Mouse (Mus musculus) adrenal gland, postnatal 25 days (tissue): ENCODE data around the gene Slc25a34. TPM values are rescaled to one million over a fixed set of nuclear protein-coding genes. Genes with fewer than 3 reads are reported as not detected.

Source experiments
- DNase-seq: peaks from one replicate; pipeline ENCODE4 v3.0.0; 2021; ENCODE audit warnings: mixed read lengths
- total RNA-seq: library from RNA; stranded (reverse); gene quantifications from 2 replicates; pipeline ENCODE4 v1.2.3, GENCODE M21; 2021

Gene Slc25a34
- total RNA-seq, 1 experiment from 2014 or later, result 2.7 TPM

DNA sequence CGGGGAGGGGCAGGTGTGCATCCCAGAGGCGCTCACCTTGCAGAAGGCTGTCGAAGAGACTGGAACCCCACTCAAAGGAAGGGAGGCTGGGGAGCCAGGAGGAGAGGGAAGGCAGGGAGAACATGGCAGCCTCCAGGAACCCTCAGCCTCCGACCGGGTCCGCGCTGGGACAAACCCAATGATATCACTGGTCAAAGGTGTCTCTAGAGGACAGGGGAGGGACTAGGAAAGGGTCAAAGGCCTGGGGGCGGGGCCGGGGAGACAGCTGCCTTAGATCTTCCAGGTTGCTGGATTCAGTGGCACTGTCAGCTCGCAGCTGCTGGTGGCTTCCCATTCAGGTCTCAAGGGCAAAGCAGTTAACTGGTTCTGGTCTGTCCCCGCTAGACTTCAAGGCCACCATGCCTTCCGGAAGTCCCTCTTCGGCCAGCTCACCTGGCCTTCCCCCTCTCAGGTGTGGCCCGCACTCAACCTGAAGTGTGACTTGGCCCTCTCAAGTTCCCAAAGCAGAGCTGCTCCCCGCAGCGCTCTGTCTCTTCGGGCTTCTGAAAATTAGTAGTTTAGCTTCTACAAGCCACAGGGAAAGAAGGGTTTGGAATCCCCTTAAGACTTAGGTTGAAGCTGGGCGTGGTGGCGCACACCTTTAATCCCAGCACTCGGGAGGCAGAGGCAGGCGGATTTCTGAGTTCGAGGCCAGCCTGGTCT is 5.6 kb downstream of the Slc25a34 start:
- DNase-seq, result no peak

DNA sequence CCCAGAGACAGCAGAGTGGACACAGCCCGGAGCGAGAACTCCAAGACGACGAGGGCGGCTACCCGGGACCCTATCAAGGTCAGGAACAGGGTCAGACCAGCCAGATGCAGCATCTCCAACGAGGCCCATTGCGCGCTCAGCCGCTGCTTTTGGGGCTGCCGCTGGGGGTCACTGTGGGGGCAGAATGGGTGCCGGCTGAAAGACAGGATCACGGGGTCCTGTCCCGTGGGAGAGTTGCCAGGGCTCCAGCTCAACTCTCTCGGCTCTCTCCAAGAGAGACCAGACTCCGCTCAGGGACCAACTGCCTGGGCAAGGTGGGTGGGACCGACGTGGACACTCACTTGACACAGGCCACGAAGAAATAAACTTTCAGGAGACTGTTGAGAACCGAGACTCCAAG is 6.3 kb downstream of the Slc25a34 start:
- DNase-seq, result peak; percentile 76

DNA sequence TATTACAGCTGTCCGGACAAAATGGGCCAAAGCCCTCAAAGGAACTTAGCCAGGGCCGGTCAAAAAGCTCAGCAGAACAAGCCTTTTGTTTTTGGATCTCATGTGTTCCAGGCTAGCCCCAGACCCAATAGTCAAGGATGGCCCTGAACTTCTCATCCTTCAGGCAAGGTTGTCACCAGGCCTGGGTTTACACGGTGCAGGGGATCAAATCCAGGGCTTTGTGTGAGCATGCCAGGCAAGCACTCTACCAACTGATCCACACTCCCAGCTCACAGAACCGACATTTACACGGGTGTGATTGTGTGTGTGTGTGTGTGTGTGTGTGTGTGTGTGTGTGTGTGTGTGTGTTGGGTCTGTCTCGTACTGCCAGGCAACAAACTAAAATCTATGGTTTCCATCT is 6.8 kb downstream of the Slc25a34 start:
- no peak for DNase-seq

DNA sequence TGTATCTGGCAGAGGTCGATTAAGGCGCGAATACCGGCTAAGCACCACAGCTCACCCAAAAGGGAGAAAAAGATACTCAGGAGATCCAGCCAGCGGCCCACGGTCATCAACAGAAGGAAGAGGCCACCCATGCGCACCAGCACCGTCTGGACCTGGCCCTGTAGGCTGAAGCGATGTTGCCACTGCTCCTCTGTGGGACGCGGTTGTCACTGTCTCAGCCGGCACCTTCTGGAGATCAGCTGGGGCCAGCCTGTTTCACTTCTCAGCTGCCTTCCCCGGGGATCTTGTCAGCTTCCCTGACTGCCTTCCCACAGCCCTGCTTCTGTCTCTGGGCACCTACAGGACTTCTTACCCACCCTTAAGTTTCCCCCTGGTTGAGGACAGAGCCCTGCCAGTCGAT is 8.7 kb downstream of the Slc25a34 start:
- DNase-seq, result no peak

DNA sequence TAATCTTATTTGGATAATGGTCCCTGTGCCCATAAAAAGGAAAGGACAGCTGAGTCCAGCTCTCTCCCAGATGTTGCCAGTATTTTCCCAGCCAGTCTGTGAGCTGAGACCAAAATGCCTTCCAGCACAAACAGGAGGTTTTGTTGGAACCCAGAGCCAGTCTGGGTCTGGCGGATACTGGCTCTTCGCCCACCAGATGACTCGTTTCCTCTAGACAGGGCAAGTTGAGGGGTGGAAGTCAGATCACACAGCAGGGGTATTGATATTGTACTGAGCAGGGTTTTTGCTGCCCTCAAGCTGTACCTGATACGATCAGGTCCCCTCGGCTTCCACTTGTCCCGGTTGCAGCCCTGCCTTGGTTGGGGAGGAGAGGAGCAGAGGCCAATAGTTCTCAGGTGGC is 14.1 kb downstream of the Slc25a34 start:
- no peak for DNase-seq

DNA sequence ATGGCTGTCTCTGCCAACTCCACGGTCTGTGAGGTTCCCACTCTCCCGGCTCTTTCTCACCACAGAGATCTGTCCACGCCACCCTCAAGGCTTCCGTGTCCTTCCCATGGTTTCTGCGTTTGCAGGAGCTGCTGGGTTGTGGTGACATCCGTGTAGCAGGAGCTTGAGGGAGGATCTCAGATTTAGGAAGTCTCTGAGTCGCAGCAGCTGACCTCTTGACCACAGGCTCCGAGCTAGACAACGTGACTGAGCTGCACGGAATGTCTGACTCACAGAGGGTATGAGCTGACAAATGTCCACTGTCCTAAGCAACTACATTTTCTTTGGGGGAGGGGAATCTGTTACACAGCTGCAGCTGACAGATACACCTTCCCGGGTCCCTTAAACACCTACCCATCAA is 17.8 kb downstream of the Slc25a34 start, which contains the start of gene Fblim1:
Fblim1 (minus strand) TSS at position 236 of the 400 bp plus-strand sequence.
- no peak for DNase-seq

DNA sequence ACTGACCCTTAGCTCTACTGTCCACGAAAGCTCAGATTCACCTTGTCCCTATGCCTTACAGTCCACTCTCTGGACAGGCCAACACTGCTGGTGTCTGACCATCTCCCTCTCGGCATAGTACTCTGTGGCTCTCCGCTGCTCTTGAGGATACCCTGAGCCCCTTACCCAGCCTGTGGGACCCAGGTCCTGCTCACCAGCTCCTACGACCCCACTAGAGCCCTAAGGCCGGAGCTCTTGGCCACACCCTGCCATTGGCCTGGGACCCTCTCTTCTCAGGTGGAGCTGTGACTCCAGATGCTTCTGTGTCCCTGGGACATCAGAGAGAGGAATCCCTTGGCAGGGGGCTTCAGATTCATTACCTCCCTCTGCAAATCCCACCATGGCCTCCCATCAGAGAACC is 18.2 kb downstream of the Slc25a34 start:
- DNase-seq, result no peak

DNA sequence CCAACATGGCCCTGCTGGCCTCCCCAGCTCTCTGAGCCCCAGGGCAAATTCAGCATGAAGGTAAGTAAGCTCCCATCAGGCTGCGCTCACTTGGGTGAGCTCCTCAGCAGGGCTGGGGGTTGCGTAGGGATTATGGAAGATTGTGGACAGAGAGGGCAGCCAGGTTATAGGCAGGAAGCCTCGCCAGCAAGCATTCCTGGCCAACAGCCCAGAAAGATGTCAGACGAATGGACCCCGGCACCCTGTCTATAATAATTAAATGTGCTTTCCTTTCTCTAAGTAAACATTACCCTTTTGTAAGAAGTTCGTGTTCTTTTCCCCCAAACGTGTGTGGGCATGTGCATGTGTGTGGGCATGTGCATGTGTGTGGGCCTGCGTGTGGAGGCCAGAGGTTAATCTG is 19.1 kb downstream of the Slc25a34 start:
- DNase-seq, result no peak

DNA sequence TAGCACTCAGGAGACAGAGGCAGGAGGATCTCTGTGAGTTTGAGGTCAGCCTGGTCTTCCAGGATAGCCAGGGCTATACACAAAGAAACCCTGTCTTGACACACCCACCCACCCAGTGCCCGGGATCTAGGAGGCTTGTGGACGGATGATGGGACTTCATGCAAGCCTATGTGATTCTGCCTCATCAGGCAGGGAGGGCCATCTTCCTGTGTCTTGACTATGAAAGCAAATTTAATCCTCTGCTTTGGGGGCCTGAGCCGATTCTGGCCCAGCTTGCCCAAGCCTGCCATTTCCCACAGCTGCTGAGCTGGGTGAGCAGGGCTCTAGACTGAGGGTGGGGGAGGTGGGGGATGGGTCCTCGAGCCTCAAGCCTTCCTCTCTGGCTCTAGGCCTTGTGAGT is 19.7 kb downstream of the Slc25a34 start:
- no peak for DNase-seq

DNA sequence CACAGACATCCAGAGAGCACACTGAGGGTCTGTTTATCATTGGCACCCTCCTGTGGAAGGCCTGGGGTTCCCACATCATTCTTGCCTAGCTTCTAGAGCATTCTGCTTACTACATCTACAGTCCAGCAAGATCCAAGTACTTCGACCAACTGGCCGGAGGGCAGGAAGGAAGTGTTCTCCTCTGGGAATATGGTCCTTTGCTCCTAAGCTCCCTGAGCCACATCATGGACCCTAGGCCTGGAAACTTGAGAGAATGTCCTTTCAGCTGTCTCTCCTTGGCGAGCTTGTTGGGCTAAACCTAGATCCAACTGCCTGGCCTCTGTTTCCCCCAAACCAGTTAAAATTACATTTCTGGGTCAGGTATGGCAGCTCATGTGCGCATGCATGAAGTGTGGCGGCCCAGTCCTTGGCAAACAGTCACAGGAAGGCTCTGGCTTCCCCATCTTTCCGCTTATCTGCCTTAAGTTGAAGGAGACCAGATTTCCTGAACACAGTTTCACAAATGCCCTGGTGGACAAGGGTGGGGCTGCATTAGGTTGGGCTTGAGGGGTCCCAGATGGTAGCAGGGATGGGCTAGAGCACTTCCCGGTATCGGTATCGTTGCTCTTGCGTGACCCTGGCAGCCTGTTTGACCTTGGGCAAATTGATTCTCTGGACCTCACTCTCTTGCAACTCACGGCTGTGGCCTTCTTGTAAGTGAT is 20.9 kb downstream of the Slc25a34 start:
- DNase-seq, result no peak

DNA sequence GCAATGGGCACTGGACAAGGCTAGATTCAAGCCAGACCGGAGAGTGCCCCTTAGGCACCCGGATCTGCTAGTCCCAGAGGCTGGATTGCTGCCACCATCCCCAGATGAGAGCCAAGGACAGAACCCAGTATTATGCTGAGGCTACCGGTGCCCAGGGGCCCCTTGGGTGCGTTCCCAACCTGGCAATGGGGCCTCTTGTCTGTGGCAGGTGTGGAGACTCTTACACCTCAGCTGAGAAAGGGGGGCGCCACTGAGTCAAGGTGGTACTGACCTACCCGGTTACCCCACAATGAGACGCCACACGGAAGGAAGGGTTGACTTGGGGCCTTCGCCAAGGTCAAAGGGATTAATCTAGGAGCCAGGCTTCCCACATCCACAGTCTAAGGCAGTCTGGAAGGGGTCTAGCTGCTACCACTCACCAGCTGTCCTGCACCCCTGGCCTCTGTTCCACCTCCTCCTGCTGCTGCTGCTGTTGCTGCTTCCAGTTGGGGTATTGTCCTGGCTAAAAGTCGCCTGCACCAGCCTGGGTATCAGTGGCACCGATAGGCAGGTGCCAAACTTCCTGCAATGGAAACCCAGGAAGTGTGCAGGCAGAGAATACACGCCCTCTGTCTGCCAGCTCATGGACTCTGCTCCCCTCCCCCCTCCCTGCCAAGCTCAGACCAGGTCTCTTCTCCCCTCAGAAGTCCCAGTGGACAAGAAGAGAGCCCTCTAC is 22.3 kb downstream of the Slc25a34 start:
- DNase-seq, result no peak

DNA sequence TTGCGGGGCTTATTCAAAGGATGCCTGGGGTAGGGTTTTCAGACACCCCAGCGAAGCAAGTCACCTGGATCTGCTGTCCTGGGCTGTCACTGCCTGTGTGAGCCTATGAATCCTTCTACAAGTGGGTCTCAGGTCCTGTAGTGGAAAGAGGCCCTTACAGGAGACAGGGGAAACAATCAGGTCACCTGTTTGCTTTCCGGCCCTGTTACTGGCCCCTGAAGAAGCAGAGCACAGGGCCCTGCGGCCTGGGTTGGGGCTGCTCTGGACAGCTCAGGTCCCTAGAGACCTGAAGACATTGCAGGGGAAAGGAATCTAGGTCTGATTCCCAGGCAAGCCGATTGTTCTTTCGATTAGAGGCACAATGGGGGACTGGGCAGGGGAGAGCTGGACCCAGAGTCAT is 23.3 kb downstream of the Slc25a34 start:
- no peak for DNase-seq

DNA sequence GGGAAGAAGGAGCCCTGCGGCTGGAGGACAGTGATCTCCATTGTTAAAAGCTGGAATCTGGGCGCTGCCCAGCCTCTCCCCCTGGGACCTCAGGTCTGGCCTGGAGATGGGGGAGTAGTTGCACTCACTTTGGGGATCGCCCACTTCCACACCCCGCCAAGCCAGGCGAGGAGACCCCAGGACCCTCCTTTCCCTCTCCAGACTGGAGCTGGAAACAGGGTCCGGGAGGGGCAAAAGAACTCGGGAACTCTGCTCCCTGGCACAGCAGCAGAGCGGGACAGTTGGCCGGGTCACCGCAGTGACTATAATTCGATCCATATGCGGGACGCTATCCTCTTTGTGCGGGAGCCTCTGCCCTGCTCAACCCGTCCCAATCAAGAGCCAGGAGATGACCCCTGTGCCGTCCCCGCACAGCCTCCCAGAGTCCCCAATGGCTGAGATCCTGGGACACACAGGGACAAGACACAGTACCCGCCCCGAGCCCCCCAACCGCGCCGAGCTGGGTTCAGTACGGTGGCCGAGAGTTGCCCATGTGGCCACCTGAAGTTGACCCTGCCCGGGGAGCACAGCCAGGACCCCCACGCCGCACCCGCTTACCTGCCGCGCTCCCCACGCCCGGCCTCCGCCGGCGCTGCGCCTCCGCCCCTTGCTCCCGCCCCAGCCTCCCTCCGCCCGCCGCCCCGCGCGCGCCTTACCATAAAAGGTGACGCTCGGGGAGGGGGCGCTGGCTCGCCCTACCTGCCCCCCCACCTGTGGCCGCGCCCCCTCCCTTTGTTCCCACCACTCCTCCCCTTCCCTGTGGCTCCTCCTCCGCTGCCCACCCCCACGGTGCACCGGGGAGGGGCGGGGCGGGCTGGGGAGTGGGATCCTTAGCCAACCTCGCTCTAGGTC is 24.1 kb downstream of the Slc25a34 start:
- DNase-seq, result no peak

DNA sequence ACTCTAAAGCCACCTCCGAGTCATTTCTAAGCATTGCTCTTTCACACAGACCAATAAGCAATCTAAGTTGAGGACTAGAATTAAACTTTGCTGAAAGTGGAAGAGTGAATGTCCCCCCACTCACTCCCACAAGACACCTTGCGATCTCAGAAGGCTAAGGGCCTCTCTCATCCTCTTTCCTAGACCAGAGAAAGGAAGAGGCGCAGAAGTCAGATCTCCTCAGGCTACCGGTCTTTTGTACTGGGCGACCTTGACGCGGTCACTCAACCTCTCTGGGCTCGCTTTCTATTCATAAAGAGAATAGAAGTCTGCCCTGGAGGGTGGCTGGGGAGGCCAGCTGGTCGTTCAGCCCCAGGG is 24.7 kb downstream of the Slc25a34 start:
- DNase-seq, result no peak

DNA sequence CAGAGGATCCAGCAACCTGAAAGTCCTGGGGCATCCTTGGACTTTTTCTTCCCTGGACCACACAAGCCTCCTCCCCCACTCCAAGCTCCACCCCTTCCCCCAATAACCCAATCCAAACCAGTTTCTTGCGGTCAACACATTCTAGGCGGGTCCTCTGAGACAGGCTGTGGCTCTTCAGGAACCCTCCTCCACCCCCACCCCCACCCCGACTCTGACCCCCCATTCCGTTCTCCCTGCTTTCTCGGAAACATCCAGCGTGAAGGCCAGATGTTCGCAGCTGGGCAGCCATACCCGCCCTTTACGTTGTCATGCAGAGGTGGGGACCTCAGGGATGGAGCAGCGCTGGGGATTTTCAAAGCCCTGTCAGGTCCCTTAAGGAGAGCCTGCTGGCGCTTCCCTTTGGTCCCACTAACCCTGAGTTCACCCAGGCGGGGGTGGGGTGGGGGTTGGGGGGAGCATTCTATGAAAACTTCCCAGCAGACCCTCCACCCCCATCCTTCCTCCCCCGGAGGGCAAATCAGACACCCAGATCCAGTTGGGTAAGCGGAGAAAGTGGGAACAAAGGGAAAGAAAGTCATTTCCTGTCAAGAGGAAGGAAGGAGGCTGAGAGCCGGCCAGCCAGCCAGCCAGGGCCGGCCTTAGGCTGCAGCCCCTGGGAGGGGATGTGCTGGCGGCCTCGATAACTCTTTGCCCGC is 25.3 kb downstream of the Slc25a34 start:
- DNase-seq, result no peak

DNA sequence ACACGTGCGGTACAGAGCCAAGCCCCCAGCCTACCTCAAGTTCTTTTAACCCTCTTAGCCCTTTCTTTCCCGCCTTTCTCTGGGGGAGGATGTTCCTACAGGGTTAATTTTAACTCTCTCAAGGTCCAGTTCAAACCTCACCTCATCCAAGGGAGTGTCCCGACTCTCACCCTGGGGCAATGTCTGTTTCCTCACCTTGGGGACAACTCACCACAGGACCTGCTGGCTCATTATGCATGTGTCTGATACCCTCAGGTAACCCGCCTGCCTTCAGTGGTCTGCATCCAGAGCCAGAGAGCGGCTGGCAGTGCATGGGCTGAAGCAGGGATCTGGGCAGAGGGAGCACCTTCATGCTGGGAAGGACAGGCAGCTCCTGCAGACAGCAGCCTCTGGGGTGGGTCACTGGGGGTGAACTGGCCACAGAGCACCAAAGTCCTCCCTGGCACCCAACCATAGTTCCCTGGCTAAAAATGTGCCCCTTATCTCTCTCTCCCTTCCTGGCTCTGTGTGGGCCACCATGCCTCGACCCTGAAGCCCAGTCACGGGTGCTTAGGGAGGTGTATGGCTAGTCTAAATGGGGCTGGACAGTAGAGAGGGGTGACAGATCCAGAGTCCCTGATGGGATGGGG is 26.8 kb downstream of the Slc25a34 start:
- DNase-seq, result no peak

DNA sequence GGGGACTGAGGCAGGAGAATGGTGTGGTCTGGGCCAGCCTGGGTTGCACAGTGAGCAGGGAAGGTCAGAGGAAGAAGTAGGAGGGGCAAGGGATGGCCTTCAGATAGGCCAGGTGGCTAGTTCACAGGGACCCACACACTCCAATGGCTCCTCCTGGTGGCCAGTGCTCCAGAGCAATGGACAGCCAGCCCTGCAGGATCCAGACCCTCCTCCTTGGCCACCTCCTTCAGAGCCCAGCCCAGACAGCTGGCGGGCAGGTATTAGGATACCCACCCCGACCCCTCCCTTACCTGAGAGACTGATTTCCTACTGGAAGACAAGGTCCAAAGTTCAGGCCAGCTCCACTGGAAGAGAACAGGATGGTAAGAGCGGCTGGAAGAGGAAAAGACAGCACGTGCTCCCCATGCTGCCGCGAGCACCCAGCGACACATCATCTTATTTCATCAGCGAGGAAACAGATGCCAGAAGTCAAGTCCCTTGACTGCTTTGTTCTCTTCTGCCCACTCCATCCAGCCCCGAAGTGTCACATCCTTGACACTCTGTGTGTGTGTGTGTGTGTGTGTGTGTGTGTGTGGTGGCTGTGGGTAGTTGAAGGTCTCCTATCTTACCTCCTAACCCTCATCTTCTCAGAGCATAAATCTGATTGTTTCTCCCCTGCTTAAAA is 27.9 kb downstream of the Slc25a34 start:
- DNase-seq, result no peak

DNA sequence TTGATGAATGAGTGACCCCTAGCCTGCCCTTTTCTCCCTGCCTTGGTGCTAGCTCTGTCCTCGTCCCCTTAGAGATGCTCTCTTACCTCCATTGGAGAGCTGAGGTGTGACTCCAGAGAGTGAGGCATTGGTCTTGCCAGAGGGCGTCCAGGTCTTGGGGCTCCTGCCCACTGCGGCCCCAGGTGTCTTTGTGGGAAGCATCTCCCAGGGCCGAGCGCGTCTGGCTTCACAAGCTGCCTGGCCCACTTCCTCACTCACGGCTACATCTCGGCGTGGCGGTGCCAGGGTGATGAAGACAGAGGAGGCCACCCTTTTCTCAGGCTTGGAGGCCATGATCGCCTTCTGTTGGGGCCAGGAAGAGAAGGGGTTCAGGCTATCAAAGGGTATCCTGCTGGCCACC is 28.5 kb downstream of the Slc25a34 start:
- DNase-seq, result no peak

DNA sequence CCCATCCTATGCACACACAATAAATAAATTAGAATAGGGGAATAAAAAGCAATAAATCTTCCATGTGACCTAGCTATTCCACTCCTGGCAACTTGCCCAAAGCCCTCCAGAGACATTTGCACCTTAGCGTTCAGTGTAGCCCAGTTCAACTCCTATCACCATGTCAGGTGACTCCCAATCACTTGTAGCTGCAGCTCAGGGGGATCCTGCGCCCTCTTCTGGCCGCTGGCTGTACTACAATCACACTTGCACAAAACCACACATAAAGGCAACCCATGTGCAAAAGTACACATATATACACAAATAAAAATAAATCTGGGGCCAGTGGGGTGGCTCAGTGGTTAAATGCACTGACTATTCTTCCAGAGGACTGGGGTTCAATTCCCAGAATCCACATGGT is 32.1 kb downstream of the Slc25a34 start:
- no peak for DNase-seq

DNA sequence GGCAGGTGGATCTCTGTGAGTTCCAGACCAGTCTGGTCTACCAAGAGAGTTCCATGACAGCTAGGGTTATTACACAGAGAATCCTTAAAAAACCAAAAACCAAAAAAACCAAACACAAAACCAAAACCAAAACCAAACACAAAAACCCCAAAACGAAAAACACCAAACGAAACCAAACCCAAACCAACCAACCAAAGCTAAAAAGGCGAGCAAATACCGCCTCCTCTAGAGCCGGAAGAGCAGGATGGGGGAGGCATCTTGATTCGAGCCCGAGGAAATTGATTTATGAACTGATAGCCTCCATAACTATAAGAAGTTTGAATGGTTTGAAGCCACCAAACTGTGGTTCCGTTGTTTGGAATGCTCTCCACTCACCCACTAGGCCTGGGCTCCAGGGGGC is 39.7 kb downstream of the Slc25a34 start:
- DNase-seq, result no peak

DNA sequence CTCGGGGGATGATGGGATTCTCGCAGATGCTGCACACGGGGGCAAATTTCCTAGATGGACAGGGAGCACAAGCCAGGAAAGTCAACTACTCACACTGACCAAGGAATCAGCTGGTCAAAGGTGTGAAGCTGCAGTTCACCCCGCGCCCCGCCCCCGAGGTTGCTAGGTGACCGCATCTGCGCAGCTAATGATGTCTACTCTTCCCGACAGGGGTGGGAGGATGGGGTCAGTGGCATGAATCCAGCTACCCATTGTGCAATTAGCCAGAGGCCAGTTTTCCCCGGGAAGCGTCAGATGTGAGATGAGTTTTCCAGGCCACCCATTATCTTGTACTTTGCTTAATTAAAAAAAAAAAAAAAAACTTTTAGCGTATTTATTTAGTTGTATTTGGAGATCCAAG is 42.6 kb downstream of the Slc25a34 start:
- DNase-seq, result no peak
